Mouse (Mus musculus): Measurements from ENCODE around the gene Havcr2.
"Not testable (repeated sequence)": the region's sequence is repeated elsewhere in the genome, so short reads cannot be mapped to it uniquely, and the experiment has no call there.

The Havcr2 gene

GRCm38 (mm10) chr11:46459960-46460359 lies 5.2 kb downstream of the Havcr2 start:
- DNase-seq (ENCODE audit: low spot score in 2 of 2) = no peak

- no peak for DNase-seq (ENCODE audit: low spot score in 2 of 2)
Measured at GRCm38 (mm10) chr11:46461362-46461761, 6.6 kb downstream of the Havcr2 start.

- DNase-seq (ENCODE audit: low spot score in 2 of 2) = no peak
Measured at GRCm38 (mm10) chr11:46461931-46462330, 7.2 kb downstream of the Havcr2 start.

- DNase-seq (ENCODE audit: low spot score in 2 of 2) = no peak
Measured at GRCm38 (mm10) chr11:46466878-46467277, 12.1 kb downstream of the Havcr2 start.

DNA sequence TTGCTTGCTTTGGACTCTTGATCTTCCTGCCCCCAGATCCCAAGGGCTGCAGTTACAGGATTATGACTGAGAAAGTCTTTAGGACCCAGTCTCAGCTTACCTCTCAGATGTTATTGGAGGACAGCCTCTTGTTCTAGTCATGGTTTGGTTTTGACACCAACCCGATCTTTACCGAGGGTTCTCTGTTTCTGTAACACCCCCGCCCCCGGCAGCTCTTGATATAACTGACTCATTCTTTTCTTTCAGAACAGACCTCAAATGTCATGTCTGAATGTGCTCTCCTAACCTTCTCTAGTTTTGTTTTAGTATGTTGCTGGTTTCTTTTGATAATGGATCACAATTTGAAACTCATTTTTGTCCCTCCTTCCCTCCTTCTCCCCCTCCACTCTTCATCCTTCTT lies 19.5 kb downstream of the Havcr2 start:
- DNase-seq (ENCODE audit: low spot score in 2 of 2) = no peak

DNA sequence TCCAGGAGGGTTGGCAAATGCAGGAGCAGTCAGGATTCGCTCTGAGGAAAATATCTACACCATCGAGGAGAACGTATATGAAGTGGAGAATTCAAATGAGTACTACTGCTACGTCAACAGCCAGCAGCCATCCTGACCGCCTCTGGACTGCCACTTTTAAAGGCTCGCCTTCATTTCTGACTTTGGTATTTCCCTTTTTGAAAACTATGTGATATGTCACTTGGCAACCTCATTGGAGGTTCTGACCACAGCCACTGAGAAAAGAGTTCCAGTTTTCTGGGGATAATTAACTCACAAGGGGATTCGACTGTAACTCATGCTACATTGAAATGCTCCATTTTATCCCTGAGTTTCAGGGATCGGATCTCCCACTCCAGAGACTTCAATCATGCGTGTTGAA lies 24.6 kb downstream of the Havcr2 start:
- DNase-seq (ENCODE audit: low spot score in 2 of 2) = no peak

DNA sequence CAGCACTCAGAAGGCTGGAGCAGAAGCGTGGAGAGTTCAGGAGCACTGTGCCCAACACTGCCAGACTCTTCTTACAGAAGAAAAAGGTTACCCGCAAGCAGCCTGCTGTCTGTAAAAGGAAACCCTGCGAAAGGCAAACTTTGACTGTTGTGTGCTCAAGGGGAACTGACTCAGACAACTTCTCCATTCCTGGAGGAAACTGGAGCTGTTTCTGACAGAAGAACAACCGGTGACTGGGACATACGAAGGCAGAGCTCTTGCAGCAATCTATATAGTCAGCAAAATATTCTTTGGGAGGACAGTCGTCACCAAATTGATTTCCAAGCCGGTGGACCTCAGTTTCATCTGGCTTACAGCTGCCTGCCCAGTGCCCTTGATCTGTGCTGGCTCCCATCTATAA lies 25.8 kb downstream of the Havcr2 start:
- DNase-seq (ENCODE audit: low spot score in 2 of 2) = no peak

DNA sequence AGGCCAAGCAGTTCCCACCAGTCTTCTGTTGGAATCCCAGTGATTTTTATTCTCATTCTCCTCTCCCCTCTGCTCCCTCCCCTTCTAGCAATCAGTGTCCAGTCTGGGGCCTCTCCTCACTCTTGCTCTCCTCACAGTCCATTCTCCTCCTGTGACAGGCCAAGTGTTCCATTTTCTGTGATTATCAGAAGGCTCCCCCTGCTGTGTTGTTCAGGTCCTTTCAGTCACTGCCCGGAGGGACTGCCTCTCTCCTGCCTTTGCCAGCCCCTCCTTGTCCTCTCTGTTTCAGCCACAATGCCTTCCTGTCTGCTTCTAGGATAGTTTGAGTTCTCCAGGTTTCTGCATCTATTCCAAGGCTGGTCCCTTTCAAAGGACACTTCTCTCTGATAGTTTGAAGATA lies 33.5 kb downstream of the Havcr2 start:
- DNase-seq (ENCODE audit: low spot score in 2 of 2) = no peak

- no peak for DNase-seq (ENCODE audit: low spot score in 2 of 2)
Measured at GRCm38 (mm10) chr11:46488650-46489049, 33.9 kb downstream of the Havcr2 start.

DNA sequence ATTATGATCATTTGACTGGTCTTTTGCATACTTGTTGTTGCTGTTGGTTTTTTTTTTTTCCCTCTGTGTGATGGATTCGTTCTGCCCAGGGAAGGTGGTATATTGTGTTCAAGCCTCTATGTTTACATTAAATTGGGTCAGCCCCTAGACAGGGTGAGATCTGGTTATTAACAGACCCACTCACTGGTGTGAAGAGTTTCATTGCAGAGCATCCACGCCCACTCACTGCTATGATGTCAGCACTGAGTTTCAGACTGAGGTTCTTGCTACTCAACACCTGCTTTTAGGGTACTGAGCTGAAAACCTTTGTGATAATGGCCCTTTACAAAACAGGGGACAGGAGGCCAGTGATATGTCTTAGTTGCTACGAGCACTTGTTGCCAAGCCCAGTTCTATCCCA lies 52.4 kb downstream of the Havcr2 start:
- DNase-seq (ENCODE audit: low spot score in 2 of 2) = no peak

GRCm38 (mm10) chr11:46509900-46510299 lies 55.2 kb downstream of the Havcr2 start:
- DNase-seq (ENCODE audit: low spot score in 2 of 2) = no peak

GRCm38 (mm10) chr11:46521341-46521740 lies 66.6 kb downstream of the Havcr2 start:
- not testable (repeated sequence) for DNase-seq (ENCODE audit: low spot score in 2 of 2)

DNA sequence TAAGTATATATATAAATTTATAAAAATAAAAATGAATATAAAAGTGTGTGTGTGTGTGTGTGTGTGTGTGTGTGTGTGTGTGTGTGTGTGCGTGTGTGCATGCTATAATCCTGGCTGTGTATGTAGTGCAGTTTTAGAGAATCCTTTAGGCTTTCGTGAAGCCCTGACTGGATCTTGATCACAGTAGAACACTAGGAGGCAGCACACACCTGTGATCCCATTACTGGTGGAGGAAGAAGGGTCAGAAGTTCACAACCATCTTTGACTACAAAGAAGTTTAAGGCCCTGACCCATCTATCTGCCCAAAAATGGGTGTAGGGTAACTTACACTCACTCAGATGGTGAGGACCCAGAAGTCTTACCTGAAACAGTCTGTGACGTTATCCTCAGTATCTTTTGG lies 68.0 kb downstream of the Havcr2 start:
- DNase-seq (ENCODE audit: low spot score in 2 of 2) = no peak

- no peak for DNase-seq (ENCODE audit: low spot score in 2 of 2)
Measured at GRCm38 (mm10) chr11:46523912-46524311, 69.2 kb downstream of the Havcr2 start, which contains the start of gene Gm12169. Gm12169 (plus strand) TSS chr11:46524212.

- DNase-seq (ENCODE audit: low spot score in 2 of 2) = no peak
Measured at GRCm38 (mm10) chr11:46530149-46530548, 75.4 kb downstream of the Havcr2 start.

All from urinary bladder, postnatal 4 days (tissue).